Mouse (Mus musculus) small intestine, adult 2 months (tissue): ENCODE measurements around the gene Kctd6.

Source experiments
- CTCF ChIP-seq: fragments of 200-500 bp; IDR thresholded peaks from 2 replicates; pipeline ENCODE4 v1.5.1; 2012; ENCODE audit warnings: low read depth, mild to moderate bottlenecking, control low read depth, inconsistent platforms, low read length, moderate library complexity, mixed read lengths; ENCODE audit not compliant: insufficient replicate concordance, insufficient read length; ENCODE audit errors: extremely low read depth
- POLR2A ChIP-seq: fragments of 200-500 bp; IDR thresholded peaks from 2 replicates; pipeline ENCODE4 v1.6.1; 2012; ENCODE audit warnings: low read depth, mild to moderate bottlenecking, control low read depth, inconsistent platforms, low read length, moderate library complexity

DNA sequence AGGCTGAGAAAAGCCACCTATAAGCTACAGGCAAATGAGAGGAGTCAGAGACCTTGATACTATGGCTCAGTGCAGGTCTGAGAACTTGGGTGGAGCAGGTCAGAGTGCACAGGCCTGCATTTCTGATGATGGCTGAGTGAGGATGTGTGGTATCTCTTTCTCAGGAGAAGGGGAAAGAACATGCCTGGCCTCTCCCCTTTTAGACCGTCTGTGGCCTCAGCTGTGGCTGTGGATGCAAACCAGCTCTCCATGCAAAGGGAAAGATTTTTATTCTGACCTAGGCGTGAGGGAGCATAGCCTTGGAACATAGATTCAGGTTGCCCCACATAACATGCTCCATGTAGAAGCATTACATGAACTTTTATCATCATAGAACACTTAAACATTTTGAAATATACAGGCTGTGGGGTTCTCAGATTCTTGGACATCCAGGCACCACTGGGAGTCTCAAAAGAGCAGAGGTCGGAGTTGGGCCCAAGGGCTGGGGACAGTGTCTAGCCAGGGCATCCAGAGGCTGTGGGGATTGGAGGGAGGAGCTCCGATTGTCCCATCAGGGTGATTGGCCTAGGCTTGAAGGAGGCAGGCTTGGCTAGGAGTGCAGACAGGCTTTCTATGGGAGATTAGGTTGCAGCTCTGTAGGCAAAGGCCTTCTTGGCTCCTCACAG is 33.4 kb upstream of the Kctd6 start:
- no peak for TF ChIP-seq POLR2A
- TF ChIP-seq CTCF, result no peak
